30 mouse cellular contexts compared by ENCODE assay signal in genomic region chr6:102706862-102707261, GRCm38 (mm10).
"Had no signal": no experiment of that assay in that cellular context is flagged by ENCODE, and none has a peak within 500 bp of the region (broad histone marks: within the 10 kb centered on the region; RNA-seq: fewer than 3 reads in every experiment).

No protein-coding gene starts in this region.

- H3K4me3 ChIP-seq: left cerebral cortex, adult 2 months; limb, embryonic 10.5 days; limb, embryonic 12.5 days; limb, embryonic 13.5 days; limb, embryonic 15.5 days; liver, embryonic 12.5 days; liver, embryonic 13.5 days; liver, embryonic 15.5 days; lung, embryonic 15.5 days; megakaryocyte, embryonic 14.5 days; midbrain, embryonic 10.5 days; midbrain, embryonic 12.5 days; midbrain, embryonic 13.5 days; midbrain, embryonic 15.5 days; myocyte had no signal

- H3K27ac ChIP-seq: left cerebral cortex, adult 2 months; limb, embryonic 10.5 days; limb, embryonic 12.5 days; limb, embryonic 13.5 days; limb, embryonic 15.5 days; liver, embryonic 12.5 days; liver, embryonic 13.5 days; liver, embryonic 14.5 days; liver, embryonic 15.5 days; lung, embryonic 15.5 days; macrophage; midbrain, embryonic 10.5 days; midbrain, embryonic 12.5 days; midbrain, embryonic 13.5 days; midbrain, embryonic 15.5 days had no signal

- H3K36me3 ChIP-seq: limb, embryonic 10.5 days; limb, embryonic 12.5 days; limb, embryonic 13.5 days; limb, embryonic 15.5 days; liver, embryonic 12.5 days; liver, embryonic 13.5 days; liver, embryonic 15.5 days; lung, embryonic 15.5 days; midbrain, embryonic 10.5 days; midbrain, embryonic 12.5 days; midbrain, embryonic 13.5 days; midbrain, embryonic 15.5 days had no signal

- H3K27me3 ChIP-seq: limb, embryonic 12.5 days; limb, embryonic 13.5 days; limb, embryonic 15.5 days; liver, embryonic 12.5 days; liver, embryonic 13.5 days; liver, embryonic 15.5 days; lung, embryonic 15.5 days; megakaryocyte, embryonic 14.5 days; midbrain, embryonic 12.5 days; midbrain, embryonic 13.5 days; midbrain, embryonic 15.5 days had no signal

- DNase-seq: left cerebral cortex, postnatal 4 days; liver; liver, embryonic 13.5 days; liver, postnatal 0 days; lung, adult 18-20 months; lung, adult 2 months; lung, postnatal 14 days; lung, postnatal 36 days; lung, postnatal 4 days; midbrain, embryonic 14.5 days had no signal

- H3K9ac ChIP-seq: limb, embryonic 12.5 days; limb, embryonic 13.5 days; limb, embryonic 15.5 days; liver, embryonic 12.5 days; liver, embryonic 13.5 days; liver, embryonic 14.5 days; liver, embryonic 15.5 days; liver, postnatal 0 days; lung, embryonic 15.5 days; midbrain, embryonic 12.5 days; midbrain, embryonic 13.5 days; midbrain, embryonic 15.5 days had no signal

- H3K4me2 ChIP-seq: limb, embryonic 12.5 days; limb, embryonic 13.5 days; limb, embryonic 15.5 days; liver, embryonic 11.5 days; liver, embryonic 12.5 days; liver, embryonic 13.5 days; liver, embryonic 15.5 days; lung, embryonic 15.5 days; midbrain, embryonic 11.5 days; midbrain, embryonic 12.5 days; midbrain, embryonic 13.5 days; midbrain, embryonic 15.5 days had no signal

- H3K9me3 ChIP-seq: limb, embryonic 10.5 days; limb, embryonic 12.5 days; limb, embryonic 13.5 days; limb, embryonic 15.5 days; liver, embryonic 12.5 days; liver, embryonic 13.5 days; liver, embryonic 15.5 days; lung, embryonic 15.5 days; megakaryocyte, embryonic 14.5 days; midbrain, embryonic 10.5 days; midbrain, embryonic 12.5 days; midbrain, embryonic 13.5 days; midbrain, embryonic 15.5 days had no signal

- H3K4me1 ChIP-seq: limb, embryonic 10.5 days; limb, embryonic 12.5 days; limb, embryonic 13.5 days; limb, embryonic 15.5 days; liver, embryonic 12.5 days; liver, embryonic 13.5 days; liver, embryonic 15.5 days; lung, embryonic 15.5 days; megakaryocyte, embryonic 14.5 days; midbrain, embryonic 10.5 days; midbrain, embryonic 12.5 days; midbrain, embryonic 13.5 days; midbrain, embryonic 15.5 days had no signal

- ATAC-seq: liver, embryonic 12.5 days; liver, postnatal 0 days; lung, postnatal 0 days; midbrain, embryonic 13.5 days; midbrain, embryonic 15.5 days; midbrain, embryonic 16.5 days had no signal
